Mouse (Mus musculus): ENCODE measurements around the gene Myo9b. TPM values are rescaled to one million over a fixed set of nuclear protein-coding genes. Genes with fewer than 3 reads are reported as not detected.

Myo9b gene
- polyA plus RNA-seq, 1 experiment from 2014 or later: 15.5 TPM

DNA sequence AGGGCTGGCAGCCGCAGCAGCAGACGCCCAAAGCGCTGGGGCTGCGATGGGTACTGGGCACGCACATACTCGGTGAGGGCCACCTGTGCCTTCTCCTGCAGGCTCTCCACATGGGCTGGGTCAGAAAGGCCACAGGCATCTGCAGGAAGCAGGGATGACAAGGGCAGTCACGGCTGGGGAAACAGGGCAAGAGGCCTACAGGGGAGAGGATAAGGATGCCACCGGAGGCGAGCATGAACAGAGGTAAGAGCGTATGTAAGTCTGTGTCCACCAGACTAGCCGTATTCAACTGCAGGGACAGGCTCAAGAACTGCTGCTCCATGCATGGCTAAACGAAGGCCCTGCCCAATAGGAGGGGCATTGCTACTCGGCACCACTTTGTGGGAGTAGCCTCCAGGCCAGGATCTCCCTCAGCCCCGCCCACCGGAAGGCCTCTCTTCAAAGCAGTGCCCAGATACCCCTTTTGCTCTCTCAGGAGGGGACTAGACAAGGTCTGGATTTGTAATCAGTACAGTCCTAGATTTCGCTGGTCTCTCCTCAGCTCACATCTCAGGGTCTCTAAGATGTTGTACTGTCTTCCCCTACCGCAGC lies 102.2 kb downstream of the Myo9b start:
- H3K36me3 ChIP-seq (ENCODE audit: control insufficient read depth, insufficient read depth, low read length): peaks cover 6% of the 10 kb centered on the region; the same call in 1 of the 2 replicates
- ATAC-seq: no peak
- H3K4me1 ChIP-seq (ENCODE audit: control insufficient read depth, insufficient read depth, low read length): peaks cover 30% of the 10 kb centered on the region
- H3K9ac ChIP-seq (ENCODE audit: low read depth, low read length): no peak overlapping the region
- H3K4me3 ChIP-seq (ENCODE audit: low read depth, low read length): no peak overlapping the region
- peak overlapping the region; percentile 75; the same call in 1 of the 2 replicates for H3K4me2 ChIP-seq (ENCODE audit: low read length)
- WGBS: 76% methylated on average over 17 of the region's 17 CpGs
- peak overlapping the region; percentile 69; the same call in 1 of the 2 replicates for H3K27ac ChIP-seq (ENCODE audit: low read length)
- H3K9me3 ChIP-seq (replicated peaks; ENCODE audit: control insufficient read depth, low read length, poor library complexity, severe bottlenecking): no peaks in the 10 kb centered on the region
- no peaks in the 10 kb centered on the region for H3K27me3 ChIP-seq (ENCODE audit: control insufficient read depth, insufficient read depth, low read depth, low read length)

DNA sequence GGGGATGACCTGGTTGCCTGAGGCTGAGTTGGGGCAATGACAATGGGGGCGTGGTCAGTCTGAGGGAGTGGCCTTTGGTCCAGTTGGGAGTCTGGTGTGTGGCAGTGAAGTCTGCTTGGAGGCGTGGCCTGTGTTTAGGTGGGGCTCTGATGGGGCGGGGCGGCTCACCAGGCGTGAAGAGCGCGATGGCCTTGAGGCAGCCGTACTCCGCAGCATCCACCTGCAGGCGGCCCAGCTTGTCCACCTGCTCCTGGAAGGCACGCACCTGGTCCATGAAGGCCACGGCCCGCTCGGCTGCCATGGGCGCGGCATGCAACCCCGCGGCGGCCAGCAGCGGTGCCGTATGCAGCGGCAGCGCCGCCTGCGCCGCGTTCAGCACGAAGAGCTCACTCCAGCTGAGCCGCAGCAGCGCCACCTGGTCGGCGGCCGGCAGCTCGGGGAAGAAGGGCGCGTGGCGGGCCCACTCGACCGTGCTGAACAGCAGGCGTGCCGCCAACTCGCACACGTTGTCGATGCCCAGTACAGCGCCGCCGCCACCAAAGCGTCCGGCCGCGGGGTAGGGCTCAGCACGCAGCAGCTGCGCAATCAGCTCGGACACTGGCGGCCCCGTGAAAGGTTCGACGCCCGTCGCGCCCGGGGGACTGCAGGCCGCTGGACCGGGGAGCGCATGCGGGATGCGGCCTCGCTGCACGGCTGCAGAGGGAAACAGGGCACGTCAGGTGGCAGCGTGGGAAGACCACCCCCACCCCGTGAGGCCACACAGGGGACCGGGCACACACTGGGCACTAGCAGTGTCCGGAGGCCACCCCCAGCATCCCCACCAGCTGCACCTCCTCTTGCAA lies 103.3 kb downstream of the Myo9b start:
- no peaks in the 10 kb centered on the region for H3K9me3 ChIP-seq (replicated peaks; ENCODE audit: control insufficient read depth, low read length, poor library complexity, severe bottlenecking)
- H3K27ac ChIP-seq (ENCODE audit: low read length): peak overlapping the region; percentile 69
- peak overlapping the region; percentile 75 for H3K4me2 ChIP-seq (ENCODE audit: low read length)
- peaks cover 35% of the 10 kb centered on the region for H3K4me1 ChIP-seq (ENCODE audit: control insufficient read depth, insufficient read depth, low read length)
- H3K36me3 ChIP-seq (ENCODE audit: control insufficient read depth, insufficient read depth, low read length): peaks cover 6% of the 10 kb centered on the region; the same call in 1 of the 2 replicates
- WGBS: 6% methylated on average over 71 of the region's 74 CpGs
- peak overlapping the region; percentile 73 for H3K9ac ChIP-seq (ENCODE audit: low read depth, low read length)
- H3K27me3 ChIP-seq (ENCODE audit: control insufficient read depth, insufficient read depth, low read depth, low read length): no peaks in the 10 kb centered on the region
- H3K4me3 ChIP-seq (ENCODE audit: low read depth, low read length): peak overlapping the region; percentile 42
- no peak for ATAC-seq

DNA sequence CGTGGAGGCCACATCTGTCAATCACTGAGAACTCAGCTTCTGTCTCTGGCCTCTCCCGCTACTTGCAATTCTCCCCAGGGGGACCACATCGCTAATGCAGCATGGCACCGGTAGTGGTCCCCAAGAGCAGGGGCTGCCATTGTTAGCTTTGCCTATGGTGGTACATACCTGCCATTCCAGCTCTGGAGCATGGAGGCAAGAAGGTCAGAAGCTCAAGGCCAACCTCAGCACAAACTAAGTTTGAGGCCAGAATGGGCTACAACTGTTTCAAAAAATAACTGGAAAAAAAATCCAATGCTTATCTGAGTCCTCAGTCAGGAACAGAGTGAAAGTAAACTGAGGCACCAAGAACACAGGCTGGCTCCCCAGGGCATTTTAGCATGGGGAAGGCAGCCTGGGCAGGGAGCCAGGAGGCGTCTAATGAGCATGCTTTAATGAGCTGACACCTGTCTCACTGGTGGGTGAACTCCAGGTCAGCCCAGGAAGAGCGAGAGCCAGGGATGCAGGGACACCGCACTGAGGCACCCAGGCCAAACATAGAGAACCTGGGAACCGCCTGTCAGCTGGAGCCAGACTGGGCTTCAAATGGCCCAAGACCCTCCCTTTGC lies 104.0 kb downstream of the Myo9b start:
- 31% methylated on average over 8 of the region's 8 CpGs for WGBS
- H3K9me3 ChIP-seq (replicated peaks; ENCODE audit: control insufficient read depth, low read length, poor library complexity, severe bottlenecking): no peaks in the 10 kb centered on the region
- peaks cover 37% of the 10 kb centered on the region for H3K4me1 ChIP-seq (ENCODE audit: control insufficient read depth, insufficient read depth, low read length)
- H3K27me3 ChIP-seq (ENCODE audit: control insufficient read depth, insufficient read depth, low read depth, low read length): no peaks in the 10 kb centered on the region
- peak overlapping the region; percentile 69 for H3K27ac ChIP-seq (ENCODE audit: low read length)
- H3K36me3 ChIP-seq (ENCODE audit: control insufficient read depth, insufficient read depth, low read length): peaks cover 6% of the 10 kb centered on the region; the same call in 1 of the 2 replicates
- ATAC-seq: no peak
- peak overlapping the region; percentile 42 for H3K4me3 ChIP-seq (ENCODE audit: low read depth, low read length)
- H3K4me2 ChIP-seq (ENCODE audit: low read length): peak overlapping the region; percentile 75
- peak overlapping the region; percentile 73 for H3K9ac ChIP-seq (ENCODE audit: low read depth, low read length)

DNA sequence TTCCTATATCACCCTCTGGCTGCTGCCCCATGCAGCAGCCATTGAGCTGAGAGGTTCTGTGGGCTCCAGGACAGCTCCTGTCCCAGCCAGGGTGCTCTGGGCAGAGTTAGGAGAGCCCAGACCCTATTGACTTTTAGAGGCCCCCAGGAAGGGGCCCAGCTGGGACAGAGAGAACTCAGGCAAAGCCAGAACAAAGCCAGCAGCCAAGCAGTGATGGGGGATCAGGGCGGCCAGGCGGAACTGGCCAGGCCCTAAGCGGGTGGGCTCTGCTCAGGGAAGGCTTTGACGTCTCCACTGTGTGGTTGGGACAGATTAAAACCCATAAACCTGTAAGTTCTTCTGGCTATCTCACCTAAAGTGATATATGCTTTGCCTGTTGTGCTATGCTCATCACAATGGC lies 106.5 kb downstream of the Myo9b start:
- H3K9ac ChIP-seq (ENCODE audit: low read depth, low read length): no peak overlapping the region; the same call in 1 of the 2 replicates
- no peak for ATAC-seq
- WGBS: 29% methylated on average over 4 of the region's 4 CpGs
- H3K4me3 ChIP-seq (ENCODE audit: low read depth, low read length): no peak overlapping the region
- H3K9me3 ChIP-seq (replicated peaks; ENCODE audit: control insufficient read depth, low read length, poor library complexity, severe bottlenecking): no peaks in the 10 kb centered on the region
- no peak overlapping the region for H3K27ac ChIP-seq (ENCODE audit: low read length)
- peak overlapping the region; percentile 99 for H3K4me2 ChIP-seq (ENCODE audit: low read length)
- H3K36me3 ChIP-seq (ENCODE audit: control insufficient read depth, insufficient read depth, low read length): peaks cover 2% of the 10 kb centered on the region; the same call in 1 of the 2 replicates
- peaks cover 41% of the 10 kb centered on the region for H3K4me1 ChIP-seq (ENCODE audit: control insufficient read depth, insufficient read depth, low read length)
- H3K27me3 ChIP-seq (ENCODE audit: control insufficient read depth, insufficient read depth, low read depth, low read length): no peaks in the 10 kb centered on the region

DNA sequence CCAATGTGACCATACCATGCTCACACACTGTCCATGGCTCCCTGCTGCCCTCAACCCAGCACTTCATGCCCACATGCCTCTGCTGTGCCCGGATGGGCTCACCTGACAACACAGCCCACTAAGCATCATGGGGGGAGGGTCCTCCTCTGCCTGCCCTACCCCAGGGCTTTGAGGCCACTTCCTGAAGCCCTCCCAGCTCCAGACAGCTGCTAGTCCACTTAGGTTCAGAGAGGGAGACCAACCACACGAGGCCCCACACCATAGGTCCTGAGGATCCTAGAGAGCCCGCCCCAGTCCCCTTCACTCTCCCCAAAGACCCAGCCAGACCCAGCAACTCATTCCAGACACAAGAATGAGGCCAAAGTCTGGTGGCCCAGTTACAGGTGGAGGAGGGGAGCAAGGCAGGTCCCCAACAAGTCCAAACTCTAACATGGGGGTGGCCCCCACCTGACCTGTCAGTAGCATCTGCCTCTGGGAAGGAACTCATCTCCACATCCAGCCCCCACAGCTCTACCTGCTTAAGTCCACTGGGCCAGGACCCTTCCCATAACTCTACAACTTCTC lies 107.1 kb downstream of the Myo9b start:
- peaks cover 41% of the 10 kb centered on the region for H3K4me1 ChIP-seq (ENCODE audit: control insufficient read depth, insufficient read depth, low read length)
- ATAC-seq: no peak
- H3K9ac ChIP-seq (ENCODE audit: low read depth, low read length): peak overlapping the region; percentile 86; the same call in 1 of the 2 replicates
- peak overlapping the region; percentile 72 for H3K4me3 ChIP-seq (ENCODE audit: low read depth, low read length)
- no peak overlapping the region for H3K27ac ChIP-seq (ENCODE audit: low read length)
- WGBS: 43% methylated on average over 3 of the region's 3 CpGs
- H3K9me3 ChIP-seq (replicated peaks; ENCODE audit: control insufficient read depth, low read length, poor library complexity, severe bottlenecking): no peaks in the 10 kb centered on the region
- no peaks in the 10 kb centered on the region for H3K27me3 ChIP-seq (ENCODE audit: control insufficient read depth, insufficient read depth, low read depth, low read length)
- H3K36me3 ChIP-seq (ENCODE audit: control insufficient read depth, insufficient read depth, low read length): no peaks in the 10 kb centered on the region
- peak overlapping the region; percentile 99 for H3K4me2 ChIP-seq (ENCODE audit: low read length)

DNA sequence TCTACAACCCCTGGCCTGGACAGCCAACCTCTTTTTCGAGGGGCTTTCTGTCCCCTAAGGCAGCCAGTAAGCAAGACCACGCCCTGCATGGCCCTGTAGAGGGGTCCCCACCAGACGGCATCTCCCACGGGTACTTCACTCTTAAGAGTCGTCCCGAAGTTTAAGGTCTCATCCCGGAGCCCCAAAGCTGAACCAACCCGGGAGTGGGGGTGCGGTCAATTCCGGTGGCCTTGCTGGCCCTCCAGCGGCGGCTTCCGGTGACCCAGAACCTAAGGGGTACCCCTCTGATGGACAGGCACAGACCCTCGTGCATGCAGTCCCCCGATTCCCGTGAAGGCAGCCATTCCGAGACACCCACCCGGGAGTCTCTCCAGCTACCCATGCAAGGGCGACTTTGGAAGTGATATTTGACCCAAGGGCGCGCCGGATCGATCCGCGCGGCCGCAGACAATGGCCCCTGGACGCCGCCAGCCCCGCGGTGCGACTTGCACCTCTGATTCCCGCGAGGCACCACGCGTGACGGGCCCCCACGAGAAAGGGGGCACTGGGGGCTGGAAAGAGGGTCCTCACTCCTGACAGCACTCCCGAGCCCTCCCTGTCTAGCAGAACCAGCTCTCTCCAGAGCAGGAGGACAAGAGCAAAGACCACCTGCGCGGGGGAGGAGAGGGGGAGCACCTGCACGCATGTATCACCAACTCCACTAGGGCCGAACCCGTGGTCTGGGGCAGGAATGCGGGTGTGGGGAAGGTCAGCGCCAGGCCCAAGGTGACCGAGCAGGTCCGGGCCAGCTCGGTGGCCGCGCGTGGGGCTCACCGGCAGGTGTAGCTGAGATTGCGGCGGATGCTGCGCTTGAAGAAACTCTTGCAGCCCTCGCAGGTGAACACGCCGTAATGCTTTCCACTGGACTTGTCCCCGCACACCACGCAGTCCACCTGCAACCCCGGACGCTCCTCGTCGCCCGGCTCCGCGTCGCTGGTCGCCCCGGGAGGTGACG lies 108.0 kb downstream of the Myo9b start:
- no peak overlapping the region for H3K27ac ChIP-seq (ENCODE audit: low read length)
- H3K9ac ChIP-seq (ENCODE audit: low read depth, low read length): peak overlapping the region; percentile 86
- no peaks in the 10 kb centered on the region for H3K36me3 ChIP-seq (ENCODE audit: control insufficient read depth, insufficient read depth, low read length)
- H3K9me3 ChIP-seq (replicated peaks; ENCODE audit: control insufficient read depth, low read length, poor library complexity, severe bottlenecking): no peaks in the 10 kb centered on the region
- no peaks in the 10 kb centered on the region for H3K27me3 ChIP-seq (ENCODE audit: control insufficient read depth, insufficient read depth, low read depth, low read length)
- H3K4me1 ChIP-seq (ENCODE audit: control insufficient read depth, insufficient read depth, low read length): peaks cover 38% of the 10 kb centered on the region
- H3K4me2 ChIP-seq (ENCODE audit: low read length): peak overlapping the region; percentile 99
- H3K4me3 ChIP-seq (ENCODE audit: low read depth, low read length): peak overlapping the region; percentile 72
- under 1% methylated on average over 68 of the region's 72 CpGs for WGBS
- no peak for ATAC-seq

DNA sequence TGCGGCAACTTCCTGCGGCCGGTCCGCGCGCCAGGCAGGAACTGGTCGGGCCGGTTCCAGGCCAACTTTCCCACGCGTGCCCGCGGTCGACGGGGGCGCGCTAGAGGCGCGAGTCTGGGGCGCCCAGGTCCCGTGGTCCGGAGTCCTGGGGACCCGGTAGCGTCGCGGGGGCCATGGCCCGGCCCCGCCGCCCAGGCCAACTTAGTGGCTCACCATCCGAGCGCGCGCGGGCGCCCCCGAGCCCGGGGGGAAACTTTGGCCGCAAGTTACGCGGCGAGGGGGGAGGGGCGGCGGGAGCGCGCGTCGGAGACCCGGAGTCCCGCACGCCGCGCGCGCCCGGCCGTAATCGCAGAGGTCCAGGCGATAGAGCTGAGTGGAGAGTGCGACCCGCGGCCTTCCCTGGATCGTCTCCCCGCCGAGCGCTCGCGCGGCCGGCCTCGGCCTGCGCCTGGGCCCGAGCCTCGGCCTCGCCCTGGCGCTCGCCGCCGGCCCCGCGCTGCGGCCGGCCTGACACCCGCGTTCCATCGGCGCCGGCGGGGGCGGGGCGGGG lies 109.0 kb downstream of the Myo9b start, which contains the start of gene Nr2f6:
Nr2f6 (minus strand) TSS at position 540 of the 550 bp plus-strand sequence.
- H3K4me1 ChIP-seq (ENCODE audit: control insufficient read depth, insufficient read depth, low read length): peaks cover 27% of the 10 kb centered on the region
- H3K9ac ChIP-seq (ENCODE audit: low read depth, low read length): peak within 1 kb of the TSS; percentile 86
- no peaks in the 10 kb centered on the region for H3K27me3 ChIP-seq (ENCODE audit: control insufficient read depth, insufficient read depth, low read depth, low read length)
- 1% methylated on average over 75 of the region's 89 CpGs for WGBS
- no peaks in the 10 kb centered on the region for H3K36me3 ChIP-seq (ENCODE audit: control insufficient read depth, insufficient read depth, low read length)
- H3K9me3 ChIP-seq (replicated peaks; ENCODE audit: control insufficient read depth, low read length, poor library complexity, severe bottlenecking): no peaks in the 10 kb centered on the region
- peak within 1 kb of the TSS; percentile 72 for H3K4me3 ChIP-seq (ENCODE audit: low read depth, low read length)
- peak; percentile 54 for ATAC-seq
- H3K27ac ChIP-seq (ENCODE audit: low read length): peak within 1 kb of the TSS; percentile 78
- H3K4me2 ChIP-seq (ENCODE audit: low read length): peak within 1 kb of the TSS; percentile 99
